Mouse (Mus musculus): ENCODE results near the gene Zmat5.

The Zmat5 gene

GRCm38 (mm10) chr11:4740785-4741184, 36.3 kb downstream of the Zmat5 start:
- no peak for DNase-seq

- DNase-seq: no peak
These were observed 40.2 kb downstream of the Zmat5 start for GRCm38 (mm10) chr11:4744691-4745090.

DNA sequence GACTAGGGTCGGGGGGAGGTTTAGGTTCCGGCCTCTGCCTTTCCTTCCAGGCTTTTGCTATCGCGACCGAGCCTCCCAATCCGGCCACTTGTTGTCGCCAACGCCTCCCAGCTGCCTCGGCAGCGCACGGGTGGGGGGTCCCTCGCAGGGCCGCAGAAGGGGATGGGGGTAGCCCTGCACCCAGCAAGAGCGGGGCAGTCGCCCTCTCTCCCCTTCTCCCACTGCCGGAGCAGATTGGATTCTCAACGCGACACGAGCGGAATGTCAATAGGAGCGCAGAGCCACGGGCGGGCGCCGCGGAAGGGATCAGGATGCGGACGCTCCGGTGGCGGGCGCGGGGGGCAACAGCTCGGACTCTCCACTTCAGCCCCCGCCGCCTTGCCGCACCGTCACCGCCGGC, 41.5 kb downstream of the Zmat5 start:
- no peak for DNase-seq

DNA sequence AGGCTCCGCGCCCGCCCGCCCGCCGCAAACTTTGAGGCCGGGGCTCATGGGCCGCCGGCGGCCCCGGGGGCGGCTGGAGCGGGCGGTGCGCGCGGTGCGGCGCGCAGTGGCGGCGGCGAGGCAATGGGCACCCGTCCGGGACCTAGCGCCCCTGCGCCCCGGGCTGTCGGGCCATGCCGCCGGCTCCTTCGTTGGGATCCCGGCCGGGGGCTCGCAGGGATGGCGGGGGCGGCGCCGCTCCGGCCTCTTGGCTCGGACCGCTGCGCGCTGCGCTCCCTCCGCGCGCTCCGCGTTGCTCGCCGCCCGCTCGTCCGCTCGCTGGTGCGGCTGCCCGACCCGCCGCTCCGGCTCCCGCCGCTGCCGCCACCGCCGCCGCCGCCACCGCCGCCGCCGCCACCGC, 42.3 kb downstream of the Zmat5 start, which contains the start of gene Cabp7:
Gene Cabp7, minus strand, starts transcription at position 46 of the 400 bp plus-strand sequence.
- no peak for DNase-seq

DNA sequence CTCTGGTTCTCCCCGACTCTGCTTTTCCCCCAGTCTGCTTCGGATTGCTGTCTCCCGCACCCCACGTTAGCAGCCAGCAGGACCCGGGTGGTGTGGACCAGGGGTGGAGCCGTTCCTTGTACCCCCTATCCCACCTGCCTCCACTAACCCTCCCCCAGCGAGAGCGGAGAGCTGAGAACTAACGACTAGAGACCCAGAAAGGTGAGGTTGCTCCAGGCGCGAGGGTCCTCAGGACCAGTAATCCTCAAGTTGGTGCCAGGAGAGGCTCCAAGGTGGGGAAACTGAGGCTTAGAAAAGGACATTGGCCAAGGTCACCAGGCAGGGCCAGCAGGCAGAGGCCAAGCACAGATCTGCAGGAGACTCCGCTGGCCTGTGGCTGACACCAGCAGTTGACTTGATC, 42.8 kb downstream of the Zmat5 start:
- no peak for DNase-seq

DNA sequence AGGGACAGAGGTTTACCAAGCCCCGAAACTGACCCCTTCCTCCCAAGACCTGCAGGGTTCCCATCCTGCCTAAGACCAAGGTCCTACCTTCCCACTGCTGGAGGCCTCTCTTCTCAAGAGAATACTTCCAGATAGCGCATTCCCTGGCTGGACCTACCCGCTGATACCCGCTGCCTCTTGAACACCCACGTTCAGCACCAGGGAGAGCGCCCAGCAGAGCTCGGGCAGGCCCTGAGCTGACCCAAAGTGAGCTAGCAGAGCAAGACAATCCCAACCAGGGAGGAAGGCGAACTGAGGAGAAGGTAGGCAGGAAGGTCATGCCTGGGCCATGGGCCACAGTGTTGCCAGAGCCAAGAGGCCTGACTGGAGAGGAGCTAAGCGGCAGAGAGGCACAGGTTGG, 45.8 kb downstream of the Zmat5 start:
- no peak for DNase-seq

GRCm38 (mm10) chr11:4752836-4753235, 48.4 kb downstream of the Zmat5 start:
- DNase-seq: no peak

DNA sequence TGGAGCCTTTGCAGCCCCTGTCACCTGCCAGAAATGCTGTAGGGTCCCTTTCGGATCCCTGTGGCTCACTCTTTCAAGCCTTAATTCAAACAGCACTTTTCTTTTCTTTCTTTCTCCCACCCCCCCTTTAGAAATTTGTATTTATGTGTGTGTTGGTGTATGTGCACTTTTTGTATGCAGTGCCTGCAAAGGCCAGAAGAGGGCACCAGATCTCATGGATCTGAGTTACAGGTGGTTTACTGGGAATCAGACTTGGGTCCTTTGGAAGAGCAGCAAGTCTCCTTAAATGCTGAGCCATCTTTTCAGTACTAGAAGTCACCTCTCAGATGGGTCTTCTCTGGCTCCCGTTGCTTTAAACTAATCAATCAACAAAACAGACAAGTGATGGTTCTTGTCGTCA, 49.6 kb downstream of the Zmat5 start:
- no peak for DNase-seq

- no peak for DNase-seq
These were observed 50.4 kb downstream of the Zmat5 start for GRCm38 (mm10) chr11:4754867-4755266.

- DNase-seq: no peak
These were observed 52.0 kb downstream of the Zmat5 start for GRCm38 (mm10) chr11:4756460-4756859.

DNA sequence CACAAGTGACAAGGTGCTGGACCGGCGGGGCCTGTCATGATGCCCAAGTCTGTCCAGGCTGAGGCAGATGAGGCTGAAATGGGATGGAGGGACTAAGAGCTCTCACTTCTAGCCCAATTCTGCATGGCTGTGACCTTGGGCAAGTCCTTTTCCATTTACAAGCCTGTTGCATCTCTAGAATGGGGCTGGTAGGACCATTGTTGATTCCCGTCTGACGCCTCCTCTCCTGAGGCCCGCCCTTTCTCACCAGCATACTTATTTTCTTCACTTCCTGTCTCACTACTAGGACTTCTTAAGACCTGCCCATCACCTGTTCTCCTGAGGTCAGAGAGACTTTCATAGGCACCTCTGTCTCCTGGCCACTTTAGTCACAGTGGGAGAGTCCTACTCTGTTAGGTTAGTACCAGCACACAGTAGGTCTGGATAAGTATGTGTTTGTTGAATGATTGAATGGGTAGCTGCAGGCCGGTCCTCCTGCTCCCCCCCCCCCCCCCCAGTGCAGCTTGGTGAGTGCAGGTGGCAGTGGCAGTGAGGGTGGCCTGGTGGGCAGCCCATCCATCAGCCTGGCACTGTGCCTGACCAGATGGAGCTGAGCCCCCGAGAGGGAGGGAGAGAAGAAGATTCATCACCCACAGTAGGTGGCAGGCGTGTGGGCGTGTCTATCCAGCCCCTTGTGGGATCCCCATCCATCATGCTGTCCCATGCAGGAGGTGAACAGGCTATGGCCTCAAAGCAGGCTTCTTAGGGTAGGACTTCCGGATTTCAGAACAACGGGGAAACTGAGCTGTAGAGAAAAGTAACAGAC, 52.7 kb downstream of the Zmat5 start:
- no peak for DNase-seq

GRCm38 (mm10) chr11:4757789-4758158, 53.3 kb downstream of the Zmat5 start:
- DNase-seq: no peak

DNA sequence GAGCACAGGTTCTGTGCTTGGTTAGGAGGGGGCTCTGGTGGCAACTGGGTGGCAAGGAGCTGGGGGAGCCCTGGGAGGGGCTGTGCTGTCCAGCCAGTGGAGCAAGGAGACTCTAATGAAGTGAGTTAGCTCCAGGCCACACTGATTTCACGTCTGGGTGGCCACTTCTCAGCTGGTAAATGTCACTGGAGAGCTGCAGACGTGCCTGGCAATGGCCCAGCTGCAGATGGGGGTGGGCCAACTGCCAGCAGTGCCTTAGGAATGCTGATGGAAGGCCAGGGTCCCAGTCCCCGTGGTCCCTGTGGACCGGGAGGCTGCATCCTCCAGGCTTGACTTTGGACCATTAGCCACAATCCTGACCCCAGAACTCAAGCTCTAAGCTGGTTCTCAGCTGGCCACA, 56.0 kb downstream of the Zmat5 start:
- no peak for DNase-seq

DNA sequence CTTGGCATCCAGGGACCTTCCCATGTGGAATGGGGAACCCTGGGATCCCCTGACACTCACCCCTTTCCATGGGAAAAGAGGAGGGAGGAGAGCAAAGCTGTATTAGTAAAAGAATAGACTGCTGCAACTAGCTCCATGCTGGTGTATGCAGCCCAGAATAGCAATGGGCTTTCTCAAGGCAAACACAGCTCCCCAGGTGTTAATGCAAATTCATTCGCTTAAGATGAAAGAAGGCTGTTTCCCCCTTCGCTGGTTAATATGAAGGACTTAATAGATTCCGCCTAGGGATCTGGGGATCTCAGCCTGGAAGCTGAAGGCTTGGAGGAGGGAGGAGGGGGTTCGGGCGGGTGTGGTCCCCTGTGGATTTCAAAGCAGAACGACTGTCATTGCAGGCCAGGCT, 57.5 kb downstream of the Zmat5 start:
- DNase-seq: no peak

DNA sequence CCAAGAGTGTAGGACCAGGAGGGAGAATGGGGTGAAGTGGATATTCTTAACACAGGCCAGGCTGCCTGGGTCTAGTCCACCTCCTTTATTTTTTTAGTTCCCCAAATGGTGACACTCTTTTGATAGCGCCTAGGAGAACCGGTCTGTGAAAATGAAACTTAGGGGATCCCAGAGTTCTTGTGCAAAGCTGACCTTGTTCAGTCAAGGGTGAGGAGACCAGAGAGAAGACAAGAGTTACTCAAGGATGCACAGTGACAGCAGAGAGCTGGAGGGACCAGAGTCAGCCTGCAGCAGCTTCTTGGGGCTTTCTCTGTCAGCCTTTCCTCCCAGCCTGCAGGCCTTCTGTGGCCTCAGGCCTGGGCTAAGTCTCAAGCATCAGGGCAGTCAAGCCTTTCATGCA, 58.0 kb downstream of the Zmat5 start:
- DNase-seq: no peak

GRCm38 (mm10) chr11:4763631-4764030, 59.2 kb downstream of the Zmat5 start:
- no peak for DNase-seq

DNA sequence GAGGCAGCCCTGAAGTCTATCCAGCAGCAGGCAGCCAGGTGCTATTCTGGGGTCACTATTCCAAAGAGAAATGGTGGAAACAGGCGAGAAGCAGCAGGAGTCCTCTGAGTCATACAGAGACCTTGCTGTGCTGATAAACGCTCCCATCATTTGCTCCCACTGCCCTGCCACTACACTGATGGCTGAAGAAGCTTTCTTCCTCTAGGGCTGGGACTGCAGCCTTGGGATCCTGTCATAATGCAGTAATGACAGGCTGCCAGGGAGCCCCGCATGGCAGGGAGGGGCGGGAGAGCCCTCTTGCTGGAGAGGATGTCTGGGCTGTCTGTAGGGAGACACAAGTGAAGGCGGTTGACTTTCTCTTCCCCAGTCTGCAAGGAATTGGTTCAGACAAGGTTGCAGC, 60.0 kb downstream of the Zmat5 start:
- no peak for DNase-seq

- no peak for DNase-seq
These were observed 63.9 kb downstream of the Zmat5 start for GRCm38 (mm10) chr11:4768399-4768798.

DNA sequence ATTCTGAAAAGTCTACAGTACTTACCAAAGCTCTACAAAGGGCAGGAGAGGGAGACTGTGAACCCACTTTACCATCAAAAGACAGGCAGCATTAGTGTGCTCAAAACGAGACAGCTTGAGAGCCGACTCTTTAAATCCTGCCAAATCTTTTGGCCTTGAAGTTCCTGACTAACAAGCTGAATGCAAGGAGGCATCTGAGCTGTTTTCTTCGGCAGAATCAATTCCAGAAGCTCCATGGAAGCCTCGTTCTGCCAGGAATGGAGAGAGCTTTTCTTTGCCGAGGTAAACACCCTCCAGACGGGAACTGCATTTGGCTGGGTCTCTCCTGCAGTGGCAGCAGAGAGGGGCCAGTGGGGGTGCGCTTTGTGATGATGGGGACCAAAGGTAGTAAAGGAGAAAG, 64.8 kb downstream of the Zmat5 start:
- no peak for DNase-seq

DNA sequence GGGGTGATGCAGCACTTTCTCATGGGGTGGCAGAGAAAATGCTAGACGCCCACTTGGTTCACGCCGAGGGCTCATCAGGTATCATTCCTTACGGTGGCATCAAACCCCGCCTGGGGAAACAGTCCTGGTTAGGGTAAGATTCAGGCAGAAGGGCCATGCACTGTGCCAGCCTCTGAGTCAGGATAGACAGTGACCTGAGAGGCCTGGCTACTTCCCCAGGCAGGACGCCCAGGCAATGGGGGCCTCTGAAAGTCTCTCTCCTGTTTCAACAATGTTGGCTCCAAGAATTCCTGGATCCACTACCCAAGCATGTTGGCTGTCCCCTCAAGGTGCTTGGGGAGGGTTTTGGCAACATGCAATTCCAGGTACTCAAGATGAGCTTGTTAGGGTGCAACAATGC, 65.4 kb downstream of the Zmat5 start:
- DNase-seq: no peak

DNA sequence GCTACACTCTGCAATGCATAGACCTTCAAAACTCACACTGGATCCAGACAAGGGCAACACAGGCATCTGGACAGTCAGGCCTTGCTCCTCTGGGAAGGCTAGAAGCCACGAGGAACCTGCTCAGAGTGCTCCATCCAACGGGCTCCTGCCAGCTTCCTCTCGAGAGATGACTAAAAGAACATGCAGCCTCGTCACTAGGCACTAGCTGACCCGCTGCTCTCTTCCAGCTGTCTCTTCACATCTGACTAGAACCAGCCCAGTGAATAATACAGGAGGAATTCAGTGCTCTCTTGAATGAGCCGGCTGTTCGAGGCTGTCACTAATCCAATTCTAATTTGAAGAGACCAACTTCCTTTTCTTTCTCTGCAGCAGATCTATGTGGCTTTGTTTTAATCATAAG, 67.3 kb downstream of the Zmat5 start:
- no peak for DNase-seq

DNA sequence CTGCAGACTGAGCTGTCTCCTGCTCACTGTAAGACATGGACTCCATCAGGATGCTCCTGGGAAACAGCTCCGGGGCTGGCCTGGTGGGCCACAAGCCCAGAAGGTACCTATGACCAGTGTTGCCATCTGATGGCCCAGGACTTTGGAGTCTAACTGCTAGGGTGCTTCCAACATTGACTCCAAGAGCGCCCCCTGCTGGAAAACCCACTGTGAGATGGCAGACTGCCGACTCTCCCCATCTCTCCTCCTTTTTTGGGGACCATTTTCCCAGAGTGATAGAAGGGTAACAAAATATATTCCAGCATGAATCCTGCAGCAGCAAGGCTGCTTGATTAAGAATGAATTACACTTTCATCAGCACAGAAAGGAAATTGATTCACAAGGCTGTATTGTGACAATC, 68.4 kb downstream of the Zmat5 start:
- DNase-seq: peak; percentile 42

DNA sequence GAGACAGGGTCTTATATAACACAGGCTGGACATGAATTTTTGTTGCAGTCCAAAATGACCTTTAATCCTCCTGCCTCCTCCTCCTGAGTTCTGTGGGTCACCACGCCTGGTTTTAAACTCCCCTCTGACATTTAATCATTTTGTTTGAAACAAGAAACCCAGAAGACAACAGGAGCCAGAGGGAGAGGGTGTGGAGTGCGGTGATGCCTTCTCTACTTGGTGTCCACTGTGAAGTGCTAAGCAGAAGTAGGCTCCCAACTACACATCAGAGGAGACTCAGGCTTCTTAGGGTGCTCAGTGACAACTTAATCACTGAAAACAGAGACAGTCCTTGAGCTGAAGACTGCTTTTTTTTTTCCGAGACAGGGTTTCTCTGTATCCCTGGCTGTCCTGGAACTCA, 76.4 kb downstream of the Zmat5 start:
- DNase-seq: no peak

DNA sequence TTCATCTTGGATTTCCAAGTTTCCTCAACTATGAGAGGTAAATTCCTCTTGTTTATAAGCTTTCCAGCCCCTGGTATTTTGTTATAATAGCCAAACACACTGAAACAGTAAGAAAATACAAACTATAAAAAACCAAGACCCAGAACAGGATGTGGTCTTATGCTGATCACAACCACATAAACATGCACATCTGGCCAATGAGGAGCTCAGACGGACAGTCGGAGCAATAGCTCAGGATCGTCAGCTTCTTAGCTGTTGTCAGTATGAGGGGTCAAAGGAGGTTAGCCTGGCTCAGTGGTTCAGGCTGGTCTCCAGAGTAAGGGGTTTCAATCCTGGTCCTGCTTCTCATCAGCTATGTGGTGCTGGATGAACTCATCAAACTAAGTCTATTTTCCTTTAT, 78.6 kb downstream of the Zmat5 start:
- no peak for DNase-seq

DNA sequence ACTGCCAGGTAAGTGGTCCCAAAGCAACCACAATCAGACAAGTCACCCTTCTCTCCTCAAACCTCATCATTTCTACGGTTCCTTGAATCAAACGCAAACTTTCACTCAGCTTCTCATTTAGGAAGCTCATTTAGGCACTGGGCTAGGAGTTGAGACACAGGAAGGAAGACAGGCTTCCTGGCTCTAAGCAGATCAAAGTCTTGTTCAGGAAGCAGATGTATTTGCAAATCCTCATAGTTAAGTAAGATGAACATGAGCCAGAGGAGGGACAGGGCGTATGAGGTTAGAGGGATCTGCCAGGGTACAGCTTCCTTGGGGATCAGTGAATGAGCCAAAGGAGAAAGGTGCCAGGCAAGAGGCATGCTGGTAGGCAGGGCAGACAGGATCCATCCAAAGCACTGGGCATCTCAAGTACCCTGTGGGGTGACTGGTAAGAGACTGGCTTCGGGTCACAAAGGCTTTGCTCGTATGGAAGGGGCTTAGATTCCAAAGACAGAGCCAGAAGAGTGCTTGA, 80.2 kb downstream of the Zmat5 start:
- no peak for DNase-seq

All from cerebellum, adult 11-12 months (tissue).